Comparison of ENCODE assay signal across 9 mouse cellular contexts in the genomic region with DNA sequence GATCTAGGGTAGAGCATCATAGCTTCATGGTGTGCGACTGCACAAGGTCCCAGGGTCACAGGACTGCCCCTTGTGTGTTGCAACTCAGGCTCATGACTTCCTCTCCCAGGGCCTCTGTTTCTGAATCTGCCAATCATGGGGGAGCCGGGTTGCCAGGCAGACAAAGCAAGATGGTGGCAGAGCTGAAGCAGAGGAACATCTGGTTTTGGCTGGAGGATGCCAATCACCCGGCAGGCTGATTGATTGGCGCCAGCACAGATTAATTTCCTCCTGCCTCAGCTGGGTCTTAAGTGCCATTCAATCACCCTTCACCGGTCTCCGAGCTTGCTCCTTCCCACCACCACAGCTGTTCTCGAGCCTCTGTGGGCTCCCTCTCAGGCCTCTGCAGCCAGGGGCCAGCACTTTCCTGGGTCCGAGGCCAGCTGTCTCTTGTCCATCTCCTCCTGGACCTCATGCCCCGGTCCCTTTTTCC. TPM values are rescaled to one million over a fixed set of nuclear protein-coding genes. Genes with fewer than 3 reads are reported as not detected.
A peak's percentile ranks its signal among the peaks of the same experiment; 100 is the strongest.
DNase-seq lines count a peak whose midpoint lies in the region; ATAC-seq lines count a peak whose summit lies in the region.
"Had no signal": no experiment of that assay in that cellular context is flagged by ENCODE, and none has a peak within 500 bp of the region (broad histone marks: within the 10 kb centered on the region; RNA-seq: fewer than 3 reads in every experiment).

No protein-coding gene starts in this region.

- no peak overlapping the region for H3K4me3 ChIP-seq in kidney, embryonic 14.5 days (ENCODE audit: low read length)
- no peak overlapping the region for H3K4me3 ChIP-seq in kidney, embryonic 16.5 days (ENCODE audit: low read length)
- no peak overlapping the region for H3K4me3 ChIP-seq in brown adipose tissue, adult 24 weeks (ENCODE audit: insufficient read depth, low read depth, low read length)
- no peak overlapping the region for H3K4me3 ChIP-seq in heart, embryonic 11.5 days (ENCODE audit: low read depth, low read length)

- WGBS in kidney, embryonic 14.5 days = 29% methylated on average over 9 of the region's 9 CpGs
- WGBS in kidney, embryonic 16.5 days = 34% methylated on average over 9 of the region's 9 CpGs
- WGBS in heart, embryonic 11.5 days (ENCODE audit: insufficient replicate concordance) = 26% methylated on average over 9 of the region's 9 CpGs

- H3K4me2 ChIP-seq in kidney, embryonic 14.5 days (replicated peaks; ENCODE audit: low read depth, low read length) = no peak overlapping the region
- H3K4me2 ChIP-seq in kidney, embryonic 16.5 days (replicated peaks; ENCODE audit: low read depth, low read length) = no peak overlapping the region
- H3K4me2 ChIP-seq in heart, embryonic 11.5 days = no peak overlapping the region

- H3K27me3 ChIP-seq in kidney, embryonic 14.5 days (ENCODE audit: control insufficient read depth, insufficient read depth, low read length) = no peaks in the 10 kb centered on the region
- H3K27me3 ChIP-seq in kidney, embryonic 16.5 days (ENCODE audit: insufficient read depth, low read length) = no peaks in the 10 kb centered on the region; the same call in 1 of the 2 replicates
- peaks cover 8% of the 10 kb centered on the region for H3K27me3 ChIP-seq in heart, embryonic 11.5 days (ENCODE audit: control insufficient read depth, insufficient read depth, low read length)

- DNase-seq in gastrocnemius, postnatal 25 days = no peak

- no peak overlapping the region for H3K9ac ChIP-seq in kidney, embryonic 14.5 days (ENCODE audit: low read depth, low read length)
- no peak overlapping the region for H3K9ac ChIP-seq in kidney, embryonic 16.5 days (replicated peaks; ENCODE audit: low read length)
- no peak overlapping the region for H3K9ac ChIP-seq in heart, embryonic 11.5 days (ENCODE audit: low read depth, low read length)

- no peaks in the 10 kb centered on the region for H3K9me3 ChIP-seq in kidney, embryonic 14.5 days (ENCODE audit: control insufficient read depth, low read length)
- H3K9me3 ChIP-seq in kidney, embryonic 16.5 days (ENCODE audit: low read length) = no peaks in the 10 kb centered on the region
- H3K9me3 ChIP-seq in heart, embryonic 11.5 days (replicated peaks; ENCODE audit: control insufficient read depth, low read length) = no peaks in the 10 kb centered on the region

- no peaks in the 10 kb centered on the region for H3K36me3 ChIP-seq in kidney, embryonic 14.5 days (ENCODE audit: control insufficient read depth, insufficient read depth, low read length)
- H3K36me3 ChIP-seq in kidney, embryonic 16.5 days (ENCODE audit: insufficient read depth, low read length) = no peaks in the 10 kb centered on the region
- no peaks in the 10 kb centered on the region for H3K36me3 ChIP-seq in heart, embryonic 11.5 days (ENCODE audit: control insufficient read depth, insufficient read depth, low read length)

- peaks cover 23% of the 10 kb centered on the region for H3K4me1 ChIP-seq in kidney, embryonic 14.5 days (ENCODE audit: control insufficient read depth, insufficient read depth, low read length)
- H3K4me1 ChIP-seq in kidney, embryonic 16.5 days (ENCODE audit: insufficient read depth, low read length) = peaks cover 13% of the 10 kb centered on the region
- H3K4me1 ChIP-seq in brown adipose tissue, adult 24 weeks (ENCODE audit: control insufficient read depth, insufficient read depth, insufficient read length, low read length) = peaks cover 3% of the 10 kb centered on the region; the same call in 1 of the 2 replicates
- no peaks in the 10 kb centered on the region for H3K4me1 ChIP-seq in heart, embryonic 11.5 days (ENCODE audit: control insufficient read depth, insufficient read depth, low read length)

- ATAC-seq in kidney, embryonic 14.5 days (ENCODE audit: low FRiP score, low TSS enrichment) = no peak
- ATAC-seq in kidney, embryonic 16.5 days (ENCODE audit: low FRiP score, low TSS enrichment) = no peak; the same call in 1 of the 2 replicates
- peak; percentile 87 for ATAC-seq in granulocyte monocyte progenitor cell, adult 5-6 weeks (replicated peaks; ENCODE audit: poor library complexity, severe bottlenecking)
- peak; percentile 61 for ATAC-seq in megakaryocyte progenitor cell, adult 5-6 weeks (replicated peaks; ENCODE audit: poor library complexity)
- no peak for ATAC-seq in erythroid progenitor cell, adult 5-6 weeks (replicated peaks; ENCODE audit: low FRiP score, poor library complexity, severe bottlenecking)
- no peak for ATAC-seq in heart, embryonic 11.5 days (replicated peaks; ENCODE audit: insufficient number of reproducible peaks, low FRiP score, low TSS enrichment)

- peak overlapping the region; percentile 42; the same call in 1 of the 2 replicates for H3K27ac ChIP-seq in kidney, embryonic 14.5 days (ENCODE audit: low read depth, low read length)
- no peak overlapping the region for H3K27ac ChIP-seq in kidney, embryonic 16.5 days (ENCODE audit: low read length)
- H3K27ac ChIP-seq in brown adipose tissue, adult 24 weeks (replicated peaks; ENCODE audit: low read depth, low read length) = peak overlapping the region; percentile 74
- H3K27ac ChIP-seq in heart, embryonic 11.5 days (ENCODE audit: low read depth, low read length) = no peak overlapping the region

RNA-seq across cellular contexts. Expression of a gene that starts 46.1 kb away (rescaled TPM):
- polyA plus RNA-seq in kidney, embryonic 14.5 days (2014; fragmentation: Nextera tagmentation; extraction: Ambion mirVana) = 248 and 307 TPM in 2 replicates
- 227 and 246 TPM in 2 replicates for polyA plus RNA-seq in kidney, embryonic 16.5 days (2015; fragmentation: Nextera tagmentation; extraction: Ambion mirVana)
- 143 and 188 TPM in 2 replicates for polyA plus RNA-seq in brown adipose tissue, adult 24 weeks (2012; ENCODE audit: insufficient read depth, insufficient read length, missing spikeins)
- total RNA-seq in granulocyte monocyte progenitor cell, adult 5-6 weeks (2014; fragmentation: Nextera tagmentation) = not detected in 2 replicates
- not detected in 2 replicates for total RNA-seq in granulocyte monocyte progenitor cell, adult 5-6 weeks (2017)
- total RNA-seq in megakaryocyte progenitor cell, adult 5-6 weeks (2015) = 0.24 TPM in 1 of 2 replicates, not detected in the other
- total RNA-seq in megakaryocyte progenitor cell, adult 5-6 weeks (2017) = not detected in 2 replicates
- not detected in 2 replicates for total RNA-seq in erythroid progenitor cell, adult 5-6 weeks (2015; ENCODE audit: low replicate concordance)
- total RNA-seq in erythroid progenitor cell, adult 5-6 weeks (2017; ENCODE audit: low replicate concordance) = not detected in 2 replicates
- 145 and 201 TPM in 2 replicates for polyA plus RNA-seq in heart, embryonic 11.5 days (2014; fragmentation: Nextera tagmentation; extraction: Ambion mirVana)
- 10 to 100 TPM in 1 of 2 experiments, 1 to 10 TPM in 1; 1.3 to 49.1 TPM for total RNA-seq in gastrocnemius, postnatal 25 days (2021)
- total RNA-seq: hematopoietic stem cell, adult 5-6 weeks had no signal

RNA-seq across cellular contexts. Expression of a gene that starts 57.3 kb away (rescaled TPM):
- 48.7 and 49.5 TPM in 2 replicates for polyA plus RNA-seq in kidney, embryonic 14.5 days (2014; fragmentation: Nextera tagmentation; extraction: Ambion mirVana)
- polyA plus RNA-seq in kidney, embryonic 16.5 days (2015; fragmentation: Nextera tagmentation; extraction: Ambion mirVana) = 55.8 and 60.8 TPM in 2 replicates
- 71.0 and 74.7 TPM in 2 replicates for polyA plus RNA-seq in brown adipose tissue, adult 24 weeks (2012; ENCODE audit: insufficient read depth, insufficient read length, missing spikeins)
- total RNA-seq in granulocyte monocyte progenitor cell, adult 5-6 weeks (2014; fragmentation: Nextera tagmentation) = 13.4 and 29.1 TPM in 2 replicates
- total RNA-seq in granulocyte monocyte progenitor cell, adult 5-6 weeks (2017) = 6.7 and 7.9 TPM in 2 replicates
- 12.8 and 16.0 TPM in 2 replicates for total RNA-seq in megakaryocyte progenitor cell, adult 5-6 weeks (2015)
- total RNA-seq in megakaryocyte progenitor cell, adult 5-6 weeks (2017) = 5.1 and 8.6 TPM in 2 replicates
- total RNA-seq in erythroid progenitor cell, adult 5-6 weeks (2015; ENCODE audit: low replicate concordance) = 1.7 and 4.0 TPM in 2 replicates
- 1.8 and 3.2 TPM in 2 replicates for total RNA-seq in erythroid progenitor cell, adult 5-6 weeks (2017; ENCODE audit: low replicate concordance)
- 36.5 and 42.1 TPM in 2 replicates for polyA plus RNA-seq in heart, embryonic 11.5 days (2014; fragmentation: Nextera tagmentation; extraction: Ambion mirVana)
- 10 to 100 TPM; 19.2 to 20.7 TPM for total RNA-seq in gastrocnemius, postnatal 25 days (2021)

Comparison
In these comparisons a context has a peak if more than half of its experiments do, and no peak if none do; other contexts are left out.
1. H3K27ac ChIP-seq: peak in kidney, embryonic 14.5 days (single experiment) and brown adipose tissue, adult 24 weeks (single experiment); none in kidney, embryonic 16.5 days (single experiment) and heart, embryonic 11.5 days (single experiment).
2. ATAC-seq: peak in granulocyte monocyte progenitor cell, adult 5-6 weeks (single experiment) and megakaryocyte progenitor cell, adult 5-6 weeks (single experiment); none in kidney, embryonic 14.5 days (single experiment), kidney, embryonic 16.5 days (single experiment), erythroid progenitor cell, adult 5-6 weeks (single experiment) and heart, embryonic 11.5 days (single experiment).